Mouse (Mus musculus) olfactory bulb, adult 2 months (tissue): ENCODE data around the gene Fermt2. TPM values are rescaled to one million over a fixed set of nuclear protein-coding genes. Genes with fewer than 3 reads are reported as not detected.

ENCODE experiments used
- H3K27ac ChIP-seq: fragments of 200-500 bp; 2 replicates; pipeline ENCODE4 v1.5.1; 2012; ENCODE audit warnings: low read depth, low read length; ENCODE audit not compliant: insufficient read depth
- H3K4me1 ChIP-seq: fragments of 200-500 bp; 2 replicates; pipeline ENCODE4 v1.6.1; 2012; ENCODE audit warnings: low read length; ENCODE audit not compliant: control insufficient read depth, insufficient read depth
- H3K4me3 ChIP-seq: fragments of 200-500 bp; 2 replicates; pipeline ENCODE4 v1.5.1; 2012; ENCODE audit warnings: mild to moderate bottlenecking, low read depth, low read length, moderate library complexity; ENCODE audit not compliant: insufficient read depth
- CTCF ChIP-seq: fragments of 200-500 bp; IDR thresholded peaks from 2 replicates; pipeline ENCODE4 v1.5.1; 2012; ENCODE audit warnings: low read depth, mild to moderate bottlenecking, low read length, moderate library complexity; ENCODE audit not compliant: insufficient read depth
- POLR2A ChIP-seq: fragments of 200-500 bp; IDR thresholded peaks from 2 replicates; pipeline ENCODE4 v1.6.1; 2012; ENCODE audit warnings: mild to moderate bottlenecking, low read depth, low read length, moderate library complexity; ENCODE audit not compliant: insufficient read depth
- WGBS: fragments of 180-500 bp; shearing (Covaris S2); methylation state at CpG from one replicate; pipeline ENCODE4 v1.1.7; 2018; 5-methylcytosine and 5-hydroxymethylcytosine counted together
- polyA plus RNA-seq: library from polyadenylated mRNA; stranded (reverse); fragments of >200 nt; gene quantifications from 2 replicates; pipeline ENCODE4 v1.2.4, GENCODE M21; 2012; ENCODE audit warnings: low replicate concordance; ENCODE audit not compliant: missing spikeins, insufficient read depth, insufficient read length

The Fermt2 gene
- polyA plus RNA-seq, 1 experiment, result 298 TPM

- Histone ChIP-seq H3K4me1 (peaks cover 6% of the 10 kb centered on the region), H3K4me3 (no peak overlapping the region), H3K27ac (no peak overlapping the region)
- TF ChIP-seq POLR2A (no peak), CTCF (no peak)
- 69% methylated on average over 2 of the region's 2 CpGs for WGBS
These were observed 78.8 kb downstream of the Fermt2 start for GRCm38 (mm10) chr14:45451090-45451489.

- Histone ChIP-seq H3K4me1 (peaks cover 17% of the 10 kb centered on the region), H3K27ac (no peak overlapping the region), H3K4me3 (no peak overlapping the region)
- no peak for TF ChIP-seq CTCF
- TF ChIP-seq POLR2A, result no peak
- WGBS, result 95% methylated on average over 3 of the region's 3 CpGs
These were observed 83.1 kb downstream of the Fermt2 start for GRCm38 (mm10) chr14:45446777-45447176.

GRCm38 (mm10) chr14:45445445-45445844 lies 84.5 kb downstream of the Fermt2 start:
- Histone ChIP-seq H3K27ac (no peak overlapping the region), H3K4me1 (peaks cover 17% of the 10 kb centered on the region), H3K4me3 (no peak overlapping the region)
- no peak for TF ChIP-seq CTCF
- TF ChIP-seq POLR2A, result no peak
- 55% methylated on average over 12 of the region's 12 CpGs for WGBS

GRCm38 (mm10) chr14:45444870-45445269 lies 85.0 kb downstream of the Fermt2 start:
- H3K27ac ChIP-seq, result no peak overlapping the region
- 57% methylated on average over 7 of the region's 7 CpGs for WGBS
- TF ChIP-seq CTCF (no peak), POLR2A (no peak)
- peaks cover 17% of the 10 kb centered on the region for H3K4me1 ChIP-seq
- no peak overlapping the region for H3K4me3 ChIP-seq

GRCm38 (mm10) chr14:45442781-45443560 lies 86.9 kb downstream of the Fermt2 start:
- H3K4me1 ChIP-seq, result peaks cover 17% of the 10 kb centered on the region
- WGBS, result 49% methylated on average over 12 of the region's 12 CpGs
- no peak overlapping the region for H3K4me3 ChIP-seq
- TF ChIP-seq POLR2A (no peak), CTCF (no peak)
- no peak overlapping the region for H3K27ac ChIP-seq

- 65% methylated on average over 6 of the region's 6 CpGs for WGBS
- H3K4me3 ChIP-seq, result no peak overlapping the region
- TF ChIP-seq CTCF, result no peak
- no peak for TF ChIP-seq POLR2A
- no peak overlapping the region for H3K27ac ChIP-seq
- H3K4me1 ChIP-seq, result peaks cover 17% of the 10 kb centered on the region
These were observed 88.6 kb downstream of the Fermt2 start for GRCm38 (mm10) chr14:45441291-45441690.

GRCm38 (mm10) chr14:45439387-45439786 lies 90.5 kb downstream of the Fermt2 start:
- H3K4me3 ChIP-seq, result no peak overlapping the region
- peaks cover 7% of the 10 kb centered on the region for H3K4me1 ChIP-seq
- TF ChIP-seq CTCF, result no peak
- TF ChIP-seq POLR2A, result no peak
- H3K27ac ChIP-seq, result no peak overlapping the region
- 85% methylated on average over 9 of the region's 9 CpGs for WGBS

- no peak for TF ChIP-seq CTCF
- no peak for TF ChIP-seq POLR2A
These were observed 91.0 kb downstream of the Fermt2 start for GRCm38 (mm10) chr14:45438931-45439275.

GRCm38 (mm10) chr14:45438250-45438930 lies 91.5 kb downstream of the Fermt2 start:
- H3K4me1 ChIP-seq, result peaks cover 6% of the 10 kb centered on the region
- TF ChIP-seq CTCF (no peak), POLR2A (no peak)
- no peak overlapping the region for H3K27ac ChIP-seq
- 82% methylated on average over 19 of the region's 19 CpGs for WGBS
- H3K4me3 ChIP-seq, result no peak overlapping the region

More at GRCm38 (mm10) chr14:45438931-45439275, 91.0 kb downstream of the Fermt2 start:
- no peak overlapping the region for H3K4me3 ChIP-seq
- peaks cover 6% of the 10 kb centered on the region for H3K4me1 ChIP-seq
- WGBS, result 86% methylated on average over 2 of the region's 2 CpGs
- no peak overlapping the region for H3K27ac ChIP-seq

- WGBS, result 74% methylated on average over 6 of the region's 6 CpGs
These were observed 95.7 kb downstream of the Fermt2 start for GRCm38 (mm10) chr14:45434220-45434619.

More at GRCm38 (mm10) chr14:45434220-45434619, 95.7 kb downstream of the Fermt2 start:
- Histone ChIP-seq H3K27ac (no peak overlapping the region), H3K4me3 (no peak overlapping the region), H3K4me1 (no peaks in the 10 kb centered on the region)
- TF ChIP-seq CTCF, result no peak
- TF ChIP-seq POLR2A, result no peak
